Mouse (Mus musculus): ENCODE results near the gene Tmem25. TPM values are rescaled to one million over a fixed set of nuclear protein-coding genes. Genes with fewer than 3 reads are reported as not detected.

The Tmem25 gene
- polyA plus RNA-seq, 1 experiment from 2014 or later: 2.7 TPM

Other genes with a start within 250 kb of the Tmem25 start
- 0.05 TPM in 1 of 2 replicates, not detected in the other for gene Cxcr5, start 237.4 kb downstream of the Tmem25 start, polyA plus RNA-seq (2014; fragmentation: Nextera tagmentation; extraction: Ambion mirVana)
- 16.1 and 18.2 TPM in 2 replicates for gene Ddx6, start 194.4 kb downstream of the Tmem25 start, polyA plus RNA-seq (2014; fragmentation: Nextera tagmentation; extraction: Ambion mirVana)
- not detected in 2 replicates for gene Treh, start 126.1 kb downstream of the Tmem25 start, polyA plus RNA-seq (2014; fragmentation: Nextera tagmentation; extraction: Ambion mirVana)
- gene Phldb1, start 64.1 kb downstream of the Tmem25 start, polyA plus RNA-seq (2014; fragmentation: Nextera tagmentation; extraction: Ambion mirVana): 41.6 and 44.1 TPM in 2 replicates
- 209 and 223 TPM in 2 replicates for gene Arcn1, start 31.5 kb downstream of the Tmem25 start, polyA plus RNA-seq (2014; fragmentation: Nextera tagmentation; extraction: Ambion mirVana)
- gene Ift46, start 31.4 kb downstream of the Tmem25 start, polyA plus RNA-seq (2014; fragmentation: Nextera tagmentation; extraction: Ambion mirVana): 134 and 152 TPM in 2 replicates
- 0.57 TPM in 1 of 2 replicates, not detected in the other for gene Ttc36, start 3.8 kb upstream of the Tmem25 start, polyA plus RNA-seq (2014; fragmentation: Nextera tagmentation; extraction: Ambion mirVana)
- gene Kmt2a, start 82.0 kb upstream of the Tmem25 start, polyA plus RNA-seq (2014; fragmentation: Nextera tagmentation; extraction: Ambion mirVana): 13.7 and 14.8 TPM in 2 replicates
- 574 and 614 TPM in 2 replicates for gene Atp5l, start 121.4 kb upstream of the Tmem25 start, polyA plus RNA-seq (2014; fragmentation: Nextera tagmentation; extraction: Ambion mirVana)
- 27.9 and 31.6 TPM in 2 replicates for gene Ube4a, start 166.3 kb upstream of the Tmem25 start, polyA plus RNA-seq (2014; fragmentation: Nextera tagmentation; extraction: Ambion mirVana)
- gene Cd3g, start 181.1 kb upstream of the Tmem25 start, polyA plus RNA-seq (2014; fragmentation: Nextera tagmentation; extraction: Ambion mirVana): 0.33 and 0.37 TPM in 2 replicates
- gene Cd3d, start 182.5 kb upstream of the Tmem25 start, polyA plus RNA-seq (2014; fragmentation: Nextera tagmentation; extraction: Ambion mirVana): not detected in 2 replicates
- gene Cd3e, start 210.3 kb upstream of the Tmem25 start, polyA plus RNA-seq (2014; fragmentation: Nextera tagmentation; extraction: Ambion mirVana): not detected in 2 replicates
- 11.6 and 14.1 TPM in 2 replicates for gene Mpzl2, start 240.5 kb upstream of the Tmem25 start, polyA plus RNA-seq (2014; fragmentation: Nextera tagmentation; extraction: Ambion mirVana)

Data from limb, embryonic 11.5 days (tissue).